Mouse (Mus musculus) heart, adult 2 months (tissue): ENCODE results near the gene Megf6.

ENCODE experiments used
- CTCF ChIP-seq: fragments of 200-600 bp; IDR thresholded peaks from 2 replicates; pipeline ENCODE4 v1.8.1; 2022; ENCODE audit warnings: antibody characterized with exemption, mild to moderate bottlenecking, moderate library complexity
- EP300 ChIP-seq: fragments of 200-500 bp; IDR thresholded peaks from 2 replicates; pipeline ENCODE4 v1.6.1; 2011; ENCODE audit warnings: low read depth, low read length, control low read depth; ENCODE audit not compliant: insufficient read depth

DNA sequence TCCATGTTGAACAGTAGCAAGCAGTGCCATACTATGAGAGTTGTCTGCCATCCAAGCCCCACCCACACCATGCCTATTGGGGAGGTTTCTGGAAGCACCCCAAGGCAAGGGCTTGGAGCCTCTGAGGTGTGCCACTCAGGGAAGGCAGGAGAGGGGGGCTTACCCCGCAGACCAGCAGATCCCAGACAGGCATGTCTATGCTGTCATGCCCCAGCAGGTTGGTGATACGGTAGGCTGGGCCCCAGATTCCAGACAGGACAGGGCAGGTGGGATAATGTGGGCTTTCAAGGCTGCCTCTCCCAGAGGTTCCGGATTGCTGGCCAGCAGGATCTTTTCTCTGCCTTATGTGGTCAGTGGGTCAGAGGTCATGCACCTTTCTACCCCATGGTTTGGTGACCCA lies 65.5 kb downstream of the Megf6 start:
- TF ChIP-seq CTCF (no peak), EP300 (no peak)
